Comparison of ENCODE assay signal across 39 mouse cellular contexts in genomic region chr3:107974237-107974636, GRCm38 (mm10). TPM values are rescaled to one million over a fixed set of nuclear protein-coding genes. Genes with fewer than 3 reads are reported as not detected.
"Had no signal": no experiment of that assay in that cellular context is flagged by ENCODE, and none has a peak within 500 bp of the region (broad histone marks: within the 10 kb centered on the region; RNA-seq: fewer than 3 reads in every experiment).

No protein-coding gene starts in this region.

- H3K36me3 ChIP-seq: heart, embryonic 13.5 days; heart, embryonic 15.5 days; hindbrain, embryonic 10.5 days; hindbrain, embryonic 12.5 days; intestine, embryonic 15.5 days; limb, embryonic 13.5 days; limb, embryonic 15.5 days; liver, embryonic 13.5 days; liver, embryonic 15.5 days had no signal

- H3K4me1 ChIP-seq: heart, embryonic 13.5 days; heart, embryonic 15.5 days; hindbrain, embryonic 10.5 days; hindbrain, embryonic 12.5 days; limb, embryonic 13.5 days; limb, embryonic 15.5 days had no signal

- H3K27ac ChIP-seq: gastrocnemius, adult 2 months; heart, adult 2 months; heart, embryonic 13.5 days; heart, embryonic 15.5 days; hindbrain, embryonic 10.5 days; hindbrain, embryonic 12.5 days; hindbrain, embryonic 14.5 days; intestine, embryonic 15.5 days; limb, embryonic 13.5 days; limb, embryonic 15.5 days; liver, embryonic 13.5 days; liver, embryonic 15.5 days had no signal

- ATAC-seq: hindbrain, embryonic 16.5 days; inflammation-experienced regulatory T-cells, adult 6 months; intestine, embryonic 15.5 days; intestine, postnatal 0 days had no signal

- H3K4me3 ChIP-seq: gastrocnemius, adult 2 months; heart, adult 2 months; heart, embryonic 13.5 days; heart, embryonic 15.5 days; hindbrain, embryonic 10.5 days; hindbrain, embryonic 12.5 days; intestine, embryonic 15.5 days; limb, embryonic 13.5 days; limb, embryonic 15.5 days; liver, embryonic 13.5 days; liver, embryonic 15.5 days had no signal

- H3K4me2 ChIP-seq: heart, embryonic 11.5 days; heart, embryonic 13.5 days; heart, embryonic 15.5 days; hindbrain, embryonic 12.5 days; hindbrain, embryonic 14.5 days; intestine, embryonic 15.5 days; limb, embryonic 13.5 days; limb, embryonic 15.5 days; liver, embryonic 13.5 days; liver, embryonic 15.5 days had no signal

- H3K27me3 ChIP-seq: heart, embryonic 15.5 days; hindbrain, embryonic 12.5 days; intestine, embryonic 15.5 days; limb, embryonic 13.5 days; limb, embryonic 15.5 days; liver, embryonic 13.5 days; liver, embryonic 15.5 days had no signal

- H3K9me3 ChIP-seq: heart, embryonic 13.5 days; heart, embryonic 15.5 days; hindbrain, embryonic 10.5 days; hindbrain, embryonic 12.5 days; intestine, embryonic 15.5 days; limb, embryonic 13.5 days; limb, embryonic 15.5 days; liver, embryonic 13.5 days; liver, embryonic 15.5 days had no signal

- DNase-seq: gastrocnemius, adult 2 months; gastrocnemius, postnatal 10 days; gastrocnemius, postnatal 25 days; heart, adult 2 months; heart, postnatal 14 days; heart, postnatal 4 days; kidney, adult 18-20 months; kidney, adult 8-10 months; kidney, postnatal 10 days; kidney, postnatal 25 days; kidney, postnatal 4 days; layer of hippocampus, adult 9-11 months; layer of hippocampus, postnatal 36 days; left cerebral cortex, postnatal 4 days; liver, embryonic 13.5 days had no signal

- H3K9ac ChIP-seq: heart, embryonic 13.5 days; heart, embryonic 15.5 days; hindbrain, embryonic 12.5 days; hindbrain, embryonic 14.5 days; intestine, embryonic 15.5 days; limb, embryonic 13.5 days; limb, embryonic 15.5 days; liver, embryonic 13.5 days; liver, embryonic 15.5 days had no signal

RNA-seq across cellular contexts. Expression of gene Gstm3, which starts 5.2 kb away (rescaled TPM):
- total RNA-seq: gastrocnemius, adult 2 months; gastrocnemius, postnatal 10 days; gastrocnemius, postnatal 25 days; gastrocnemius, postnatal 4 days; granulocyte monocyte progenitor cell, adult 5-6 weeks; heart, adult 2 months; heart, postnatal 14 days; heart, postnatal 4 days; layer of hippocampus, adult 8-10 months; layer of hippocampus, postnatal 14 days; layer of hippocampus, postnatal 36 days; left cerebral cortex, adult 18-20 months; left cerebral cortex, adult 8-10 months; left cerebral cortex, postnatal 10 days; left cerebral cortex, postnatal 25 days; left cerebral cortex, postnatal 4 days had no signal
- polyA plus RNA-seq: frontal cortex, adult 2 months; heart, embryonic 13.5 days; heart, embryonic 15.5 days; heart, postnatal 0 days; hindbrain, embryonic 10.5 days; hindbrain, embryonic 12.5 days; hindbrain, embryonic 14.5 days; hindbrain, embryonic 16.5 days; inflammation-experienced regulatory T-cells, adult 6 months; limb, embryonic 11.5 days; limb, embryonic 13.5 days; limb, embryonic 15.5 days had no signal

RNA-seq across cellular contexts. Expression of gene Gstm2, which starts 12.0 kb away (rescaled TPM):
- polyA plus RNA-seq: inflammation-experienced regulatory T-cells, adult 6 months had no signal

RNA-seq across cellular contexts. Expression of gene Gstm6, which starts 30.7 kb away (rescaled TPM):
- total RNA-seq: granulocyte monocyte progenitor cell, adult 5-6 weeks had no signal
- polyA plus RNA-seq: inflammation-experienced regulatory T-cells, adult 6 months had no signal
